Mouse (Mus musculus) E14TG2a.4 (cell line): ENCODE results near the gene Fezf2.

ENCODE experiments used
- CTCF ChIP-seq: conservative IDR thresholded peaks from 2 replicates; pipeline ENCODE4 v1.5.1; 2014; ENCODE audit warnings: low read length
- NANOG ChIP-seq: IDR thresholded peaks from 2 replicates; pipeline ENCODE4 v1.6.1; 2014; ENCODE audit warnings: borderline replicate concordance, low read length, mixed read lengths
- POU5F1 ChIP-seq: IDR thresholded peaks from 2 replicates; pipeline ENCODE4 v1.6.1; 2014; ENCODE audit warnings: low read length, borderline replicate concordance

DNA sequence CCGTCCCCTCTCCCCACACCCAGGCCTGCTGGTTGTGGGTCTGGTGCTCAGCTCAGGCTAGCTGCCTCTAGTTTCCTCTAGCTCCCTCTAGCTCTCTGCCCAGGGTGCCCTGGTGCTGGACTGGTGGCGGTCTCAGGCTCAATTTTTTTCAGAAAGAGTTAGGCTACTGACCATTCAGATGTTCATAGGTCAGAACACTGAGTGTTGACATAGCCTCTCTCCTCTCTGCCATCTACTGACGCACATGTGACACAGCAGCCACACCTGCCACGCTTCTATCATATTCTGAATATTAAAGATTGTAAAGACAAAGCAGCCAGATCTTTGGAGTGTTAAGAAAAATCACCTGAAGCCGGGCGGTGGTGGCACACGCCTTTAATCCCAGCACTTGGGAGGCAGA, 14.4 kb downstream of the Fezf2 start:
- TF ChIP-seq CTCF (no peak), NANOG (no peak), POU5F1 (no peak)
